Mouse (Mus musculus): ENCODE data around the gene Wnt3a. TPM values are rescaled to one million over a fixed set of nuclear protein-coding genes. Genes with fewer than 3 reads are reported as not detected.
"Not testable (repeated sequence)": the region's sequence is repeated elsewhere in the genome, so short reads cannot be mapped to it uniquely, and the experiment has no call there.

Wnt3a gene
- polyA plus RNA-seq, 1 experiment from 2014 or later = 3.8 TPM

GRCm38 (mm10) chr11:59226787-59227603 is 63.6 kb downstream of the Wnt3a start:
- H3K36me3 ChIP-seq = no peaks in the 10 kb centered on the region
- peak overlapping the region; percentile 100 for H3K4me3 ChIP-seq
- H3K27me3 ChIP-seq = no peaks in the 10 kb centered on the region
- H3K4me2 ChIP-seq = peak overlapping the region; percentile 73
- peaks cover 41% of the 10 kb centered on the region for H3K4me1 ChIP-seq
- WGBS = 4% methylated on average over 21 of the region's 21 CpGs
- peak overlapping the region; percentile 98 for H3K27ac ChIP-seq
- no peaks in the 10 kb centered on the region for H3K9me3 ChIP-seq
- no peak for ATAC-seq (ENCODE audit: insufficient number of reproducible peaks, low FRiP score, low TSS enrichment, low read depth)
- H3K9ac ChIP-seq = peak overlapping the region; percentile 100

GRCm38 (mm10) chr11:59226251-59226650 is 64.3 kb downstream of the Wnt3a start:
- Histone ChIP-seq H3K27me3 (no peaks in the 10 kb centered on the region), H3K4me1 (peaks cover 44% of the 10 kb centered on the region), H3K36me3 (0 out of 2 replicates have a peak, but pooled peaks cover 2% of the 10 kb centered on the region), H3K9me3 (no peaks in the 10 kb centered on the region), H3K27ac (peak overlapping the region; percentile 98), H3K4me2 (peak overlapping the region; percentile 73), H3K9ac (peak overlapping the region; percentile 100; the same call in 1 of the 2 replicates), H3K4me3 (peak overlapping the region; percentile 100)
- ATAC-seq (ENCODE audit: insufficient number of reproducible peaks, low FRiP score, low TSS enrichment, low read depth) = no peak
- WGBS = 43% methylated on average over 3 of the region's 3 CpGs

- 79% methylated on average over 2 of the region's 2 CpGs for WGBS
- peak overlapping the region; percentile 73 for H3K4me2 ChIP-seq
- peak overlapping the region; percentile 100; the same call in 1 of the 2 replicates for H3K4me3 ChIP-seq
- H3K27ac ChIP-seq = no peak overlapping the region
- H3K27me3 ChIP-seq = no peaks in the 10 kb centered on the region
- H3K4me1 ChIP-seq = peaks cover 49% of the 10 kb centered on the region
- no peak overlapping the region for H3K9ac ChIP-seq
- H3K9me3 ChIP-seq = no peaks in the 10 kb centered on the region
- ATAC-seq (ENCODE audit: insufficient number of reproducible peaks, low FRiP score, low TSS enrichment, low read depth) = no peak
- peaks cover 7% of the 10 kb centered on the region; the same call in 1 of the 2 replicates for H3K36me3 ChIP-seq
These were observed 65.4 kb downstream of the Wnt3a start for GRCm38 (mm10) chr11:59225167-59225566.

GRCm38 (mm10) chr11:59224470-59224869 is 66.1 kb downstream of the Wnt3a start:
- 54% methylated on average over 2 of the region's 2 CpGs for WGBS
- Histone ChIP-seq H3K36me3 (peaks cover 10% of the 10 kb centered on the region; the same call in 1 of the 2 replicates), H3K27me3 (no peaks in the 10 kb centered on the region), H3K4me3 (no peak overlapping the region), H3K9ac (no peak overlapping the region), H3K9me3 (no peaks in the 10 kb centered on the region), H3K4me2 (no peak overlapping the region), H3K27ac (no peak overlapping the region), H3K4me1 (peaks cover 49% of the 10 kb centered on the region)
- no peak for ATAC-seq (ENCODE audit: insufficient number of reproducible peaks, low FRiP score, low TSS enrichment, low read depth)

- 89% methylated on average over 3 of the region's 3 CpGs for WGBS
- Histone ChIP-seq H3K9ac (no peak overlapping the region), H3K27ac (no peak overlapping the region), H3K36me3 (peaks cover 13% of the 10 kb centered on the region; the same call in 1 of the 2 replicates), H3K27me3 (no peaks in the 10 kb centered on the region), H3K9me3 (no peaks in the 10 kb centered on the region), H3K4me2 (no peak overlapping the region), H3K4me1 (peaks cover 49% of the 10 kb centered on the region), H3K4me3 (no peak overlapping the region)
- no peak for ATAC-seq (ENCODE audit: insufficient number of reproducible peaks, low FRiP score, low TSS enrichment, low read depth)
These were observed 66.5 kb downstream of the Wnt3a start for GRCm38 (mm10) chr11:59224025-59224424.

- peaks cover 46% of the 10 kb centered on the region for H3K4me1 ChIP-seq
- 84% methylated on average over 4 of the region's 4 CpGs for WGBS
- peaks cover 27% of the 10 kb centered on the region; the same call in 1 of the 2 replicates for H3K36me3 ChIP-seq
- no peaks in the 10 kb centered on the region for H3K27me3 ChIP-seq
- H3K4me2 ChIP-seq = no peak overlapping the region
- ATAC-seq (ENCODE audit: insufficient number of reproducible peaks, low FRiP score, low TSS enrichment, low read depth) = no peak
- H3K9me3 ChIP-seq = no peaks in the 10 kb centered on the region
- H3K27ac ChIP-seq = no peak overlapping the region
- no peak overlapping the region for H3K9ac ChIP-seq
- no peak overlapping the region for H3K4me3 ChIP-seq
These were observed 68.2 kb downstream of the Wnt3a start for GRCm38 (mm10) chr11:59222306-59222705.

GRCm38 (mm10) chr11:59221604-59222003 is 68.9 kb downstream of the Wnt3a start:
- Histone ChIP-seq H3K9me3 (no peaks in the 10 kb centered on the region), H3K27ac (no peak overlapping the region), H3K4me3 (no peak overlapping the region), H3K4me1 (peaks cover 46% of the 10 kb centered on the region), H3K27me3 (no peaks in the 10 kb centered on the region), H3K4me2 (no peak overlapping the region), H3K36me3 (peaks cover 33% of the 10 kb centered on the region; the same call in 1 of the 2 replicates), H3K9ac (no peak overlapping the region)
- no peak for ATAC-seq (ENCODE audit: insufficient number of reproducible peaks, low FRiP score, low TSS enrichment, low read depth)

- no peaks in the 10 kb centered on the region for H3K27me3 ChIP-seq
- H3K4me2 ChIP-seq = no peak overlapping the region
- H3K9me3 ChIP-seq = no peaks in the 10 kb centered on the region
- no peak overlapping the region for H3K9ac ChIP-seq
- H3K4me1 ChIP-seq = peaks cover 29% of the 10 kb centered on the region
- 0 out of 2 replicates have a peak overlapping the region, but pooled peaks have one; percentile 17 for H3K27ac ChIP-seq
- H3K4me3 ChIP-seq = no peak overlapping the region
- H3K36me3 ChIP-seq = peaks cover 44% of the 10 kb centered on the region
- ATAC-seq (ENCODE audit: insufficient number of reproducible peaks, low FRiP score, low TSS enrichment, low read depth) = no peak
These were observed 71.5 kb downstream of the Wnt3a start for GRCm38 (mm10) chr11:59219064-59219463.

- H3K4me1 ChIP-seq = peaks cover 26% of the 10 kb centered on the region
- H3K27ac ChIP-seq = peak overlapping the region; percentile 17
These were observed 72.1 kb downstream of the Wnt3a start for GRCm38 (mm10) chr11:59218389-59218998.

GRCm38 (mm10) chr11:59216955-59217354 is 73.6 kb downstream of the Wnt3a start:
- peaks cover 20% of the 10 kb centered on the region for H3K4me1 ChIP-seq
- H3K36me3 ChIP-seq = peaks cover 60% of the 10 kb centered on the region
- H3K4me2 ChIP-seq = no peak overlapping the region
- H3K9ac ChIP-seq = no peak overlapping the region
- no peak overlapping the region for H3K4me3 ChIP-seq
- H3K27me3 ChIP-seq = no peaks in the 10 kb centered on the region
- ATAC-seq (ENCODE audit: insufficient number of reproducible peaks, low FRiP score, low TSS enrichment, low read depth) = no peak
- H3K9me3 ChIP-seq = no peaks in the 10 kb centered on the region
- H3K27ac ChIP-seq = 0 out of 2 replicates have a peak overlapping the region, but pooled peaks have one; percentile 4
- 82% methylated on average over 3 of the region's 3 CpGs for whole genome bisulfite sequencing

More at GRCm38 (mm10) chr11:59218389-59218998, 72.1 kb downstream of the Wnt3a start:
- H3K9ac ChIP-seq = no peak overlapping the region
- H3K9me3 ChIP-seq = no peaks in the 10 kb centered on the region
- WGBS = 79% methylated on average over 4 of the region's 4 CpGs
- no peak for ATAC-seq (ENCODE audit: insufficient number of reproducible peaks, low FRiP score, low TSS enrichment, low read depth)
- H3K4me2 ChIP-seq = no peak overlapping the region
- H3K36me3 ChIP-seq = peaks cover 46% of the 10 kb centered on the region
- H3K4me3 ChIP-seq = no peak overlapping the region
- H3K27me3 ChIP-seq = no peaks in the 10 kb centered on the region

- Histone ChIP-seq H3K4me1 (peaks cover 28% of the 10 kb centered on the region), H3K9ac (no peak overlapping the region), H3K4me3 (no peak overlapping the region), H3K27me3 (no peaks in the 10 kb centered on the region), H3K9me3 (no peaks in the 10 kb centered on the region), H3K4me2 (no peak overlapping the region), H3K36me3 (peaks cover 64% of the 10 kb centered on the region), H3K27ac (no peak overlapping the region)
- 87% methylated on average over 12 of the region's 12 CpGs for WGBS
- ATAC-seq (ENCODE audit: insufficient number of reproducible peaks, low FRiP score, low TSS enrichment, low read depth) = no peak
These were observed 77.6 kb downstream of the Wnt3a start for GRCm38 (mm10) chr11:59212892-59213494.

GRCm38 (mm10) chr11:59212320-59212719 is 78.2 kb downstream of the Wnt3a start:
- H3K4me2 ChIP-seq; H3K9ac ChIP-seq; H3K27ac ChIP-seq; H3K4me3 ChIP-seq; ATAC-seq (ENCODE audit: insufficient number of reproducible peaks, low FRiP score, low TSS enrichment, low read depth); H3K27me3 ChIP-seq; H3K9me3 ChIP-seq: not testable (repeated sequence)
- peaks cover 27% of the 10 kb centered on the region for H3K4me1 ChIP-seq
- WGBS = 73% methylated on average over 12 of the region's 12 CpGs
- peaks cover 59% of the 10 kb centered on the region for H3K36me3 ChIP-seq
